Mouse (Mus musculus) thymus, postnatal 0 days (tissue): ENCODE measurements around the gene Tcap. TPM values are rescaled to one million over a fixed set of nuclear protein-coding genes. Genes with fewer than 3 reads are reported as not detected.

Experiments
- DNase-seq: peaks from one replicate; pipeline ENCODE4 v3.0.0-alpha.2; 2015; ENCODE audit warnings: low spot score
- polyA plus RNA-seq: library from polyadenylated mRNA; unstranded; fragments of >200 nt; fragmentation: Nextera tagmentation; extraction: Ambion mirVana; gene quantifications from 2 replicates; pipeline ENCODE4 v1.2.1, GENCODE M21; 2015

Gene Tcap
- polyA plus RNA-seq, result 0.22 TPM in 1 of 2 replicates, not detected in the other

GRCm38 (mm10) chr11:98383261-98384030 lies at the start of gene Tcap:
Gene Tcap (plus strand): TSS chr11:98383811.
- no peak for DNase-seq

- DNase-seq, result no peak
These were observed 49.5 kb upstream of the Tcap start for GRCm38 (mm10) chr11:98333981-98334741.

GRCm38 (mm10) chr11:98335250-98335649 lies 48.4 kb upstream of the Tcap start:
- no peak for DNase-seq

GRCm38 (mm10) chr11:98336245-98337107 lies 47.1 kb upstream of the Tcap start:
- DNase-seq, result no peak

- DNase-seq, result no peak
These were observed 45.1 kb upstream of the Tcap start for GRCm38 (mm10) chr11:98338507-98338961.

- no peak for DNase-seq
These were observed 44.5 kb upstream of the Tcap start for GRCm38 (mm10) chr11:98339071-98339501.

- DNase-seq, result no peak
These were observed 43.8 kb upstream of the Tcap start for GRCm38 (mm10) chr11:98339679-98340287.

- no peak for DNase-seq
These were observed 43.0 kb upstream of the Tcap start for GRCm38 (mm10) chr11:98340597-98340996.

- DNase-seq, result no peak
These were observed 42.4 kb upstream of the Tcap start for GRCm38 (mm10) chr11:98341174-98341573.

- DNase-seq, result peak; percentile 88
These were observed 41.3 kb upstream of the Tcap start for GRCm38 (mm10) chr11:98342000-98342945.

GRCm38 (mm10) chr11:98345253-98345652 lies 38.4 kb upstream of the Tcap start:
- peak; percentile 74 for DNase-seq

GRCm38 (mm10) chr11:98346168-98346567 lies 37.4 kb upstream of the Tcap start:
- no peak for DNase-seq

GRCm38 (mm10) chr11:98347385-98348082 lies 36.1 kb upstream of the Tcap start:
- no peak for DNase-seq

- DNase-seq, result peak; percentile 70
These were observed 35.3 kb upstream of the Tcap start, which contains the start of gene Ppp1r1b for GRCm38 (mm10) chr11:98348083-98348961. Gene Ppp1r1b (plus strand): TSS chr11:98348404.

GRCm38 (mm10) chr11:98349308-98349707 lies 34.3 kb upstream of the Tcap start:
- DNase-seq, result no peak

GRCm38 (mm10) chr11:98352272-98352990 lies 31.2 kb upstream of the Tcap start:
- DNase-seq, result no peak

GRCm38 (mm10) chr11:98353651-98354211 lies 29.9 kb upstream of the Tcap start:
- no peak for DNase-seq
